Mouse (Mus musculus): ENCODE results near the gene Racgap1. TPM values are rescaled to one million over a fixed set of nuclear protein-coding genes. Genes with fewer than 3 reads are reported as not detected.

The Racgap1 gene
- polyA plus RNA-seq, 1 experiment: 19.2 TPM

DNA sequence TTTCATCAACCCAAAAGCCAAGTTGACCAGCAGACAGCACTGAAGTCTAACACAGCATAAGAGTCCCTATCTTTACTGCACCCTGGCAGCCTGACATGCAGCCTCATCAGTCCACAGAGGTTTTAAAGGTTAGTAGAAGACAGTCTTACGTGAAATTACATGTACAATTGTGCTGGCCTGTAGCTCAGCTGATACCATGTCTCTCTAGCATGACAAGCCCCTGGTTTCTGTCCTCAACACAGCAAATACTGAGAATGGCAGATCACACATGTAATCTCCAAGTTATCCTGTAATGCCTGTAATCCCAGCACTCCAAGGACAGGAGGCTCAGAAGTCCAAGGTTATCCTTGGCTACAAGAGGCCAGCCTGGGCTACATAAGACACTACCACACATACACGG, 1.2 kb downstream of the Racgap1 start:
- TF ChIP-seq GATA1 (IDR thresholded peaks at IDR 0.05; ENCODE audit: low read length): no peak

GRCm38 (mm10) chr15:99649067-99649761, 2.2 kb downstream of the Racgap1 start:
- no peak for TF ChIP-seq GATA1 (IDR thresholded peaks at IDR 0.05; ENCODE audit: low read length)

DNA sequence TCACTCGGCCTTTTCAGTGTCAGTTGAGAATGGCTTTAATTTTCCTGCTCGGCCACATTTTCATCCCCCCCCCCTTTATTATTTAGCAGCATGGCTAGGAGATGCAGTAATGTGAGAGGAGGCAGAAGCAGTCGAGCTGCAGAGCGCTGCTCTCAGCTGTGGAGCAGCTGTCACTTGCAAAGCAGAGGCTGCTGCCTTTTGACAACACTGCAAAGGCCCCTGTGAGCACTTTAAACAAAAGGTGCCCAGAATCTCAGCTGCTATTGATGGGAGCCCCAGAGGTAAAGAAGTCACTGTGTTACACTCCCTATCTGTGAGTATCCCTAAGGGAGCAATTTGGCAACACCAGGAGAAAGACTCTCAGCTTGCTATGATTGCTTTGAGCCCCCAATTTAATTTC, 3.1 kb downstream of the Racgap1 start:
- no peak for TF ChIP-seq GATA1 (IDR thresholded peaks at IDR 0.05; ENCODE audit: low read length)

DNA sequence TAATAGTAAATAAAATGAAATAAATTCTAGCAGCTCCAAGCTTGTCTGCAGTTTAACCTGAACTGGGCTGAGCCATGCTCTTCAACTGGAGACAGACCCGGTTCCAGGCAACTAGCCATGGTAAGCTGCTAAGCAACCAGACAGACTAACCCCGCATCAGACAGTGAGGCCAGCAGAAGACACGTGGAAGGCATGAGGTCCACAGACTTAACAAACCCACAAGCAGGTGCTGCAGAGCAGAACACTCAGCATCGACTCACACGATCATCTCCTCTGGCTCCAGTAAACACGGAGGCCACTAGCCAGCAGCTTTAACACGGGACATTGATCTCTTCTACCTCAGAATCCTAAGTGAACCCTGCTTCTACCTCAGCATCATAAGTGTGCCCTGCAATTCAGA, 6.7 kb downstream of the Racgap1 start:
- no peak for TF ChIP-seq GATA1 (IDR thresholded peaks at IDR 0.05; ENCODE audit: low read length)

DNA sequence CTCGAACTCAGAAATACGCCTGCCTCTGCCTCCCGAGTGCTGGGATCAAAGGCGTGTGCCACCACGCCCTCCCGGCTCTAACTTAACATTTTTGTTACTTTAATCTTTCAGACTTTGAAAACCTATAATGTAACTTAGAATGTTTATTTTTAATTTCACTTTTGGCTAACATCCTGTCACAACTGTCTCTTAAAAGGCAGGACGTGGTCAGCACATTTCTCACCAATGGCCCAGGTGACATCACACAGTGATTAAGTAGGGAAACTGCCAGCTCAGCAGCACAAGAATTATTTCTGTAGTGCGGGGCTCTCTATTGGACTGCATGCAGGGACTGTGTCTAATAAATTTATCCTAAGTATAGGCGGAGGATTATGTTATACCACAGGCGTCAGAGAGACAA, 7.6 kb downstream of the Racgap1 start:
- TF ChIP-seq GATA1 (IDR thresholded peaks at IDR 0.05; ENCODE audit: low read length): no peak

DNA sequence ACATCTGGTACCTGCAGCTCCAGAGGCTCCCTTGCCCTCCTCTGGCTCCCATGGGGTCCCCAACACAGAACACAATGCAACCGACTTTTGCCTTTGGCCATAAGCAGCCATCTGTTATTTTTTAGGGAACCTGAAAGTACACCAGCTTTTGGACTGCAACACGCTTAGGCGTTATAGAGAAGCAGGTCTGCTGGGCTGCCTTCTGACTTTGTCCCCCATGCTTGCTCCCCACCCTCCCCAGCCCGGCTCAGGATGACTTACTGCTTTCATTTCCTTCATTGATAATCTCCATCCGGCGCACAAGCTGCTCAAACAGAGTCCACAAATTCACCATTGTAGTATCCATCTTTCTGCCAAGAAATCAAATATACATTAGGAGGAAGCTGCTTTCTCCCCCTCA, 8.8 kb downstream of the Racgap1 start:
- TF ChIP-seq GATA1 (IDR thresholded peaks at IDR 0.05; ENCODE audit: low read length): no peak

DNA sequence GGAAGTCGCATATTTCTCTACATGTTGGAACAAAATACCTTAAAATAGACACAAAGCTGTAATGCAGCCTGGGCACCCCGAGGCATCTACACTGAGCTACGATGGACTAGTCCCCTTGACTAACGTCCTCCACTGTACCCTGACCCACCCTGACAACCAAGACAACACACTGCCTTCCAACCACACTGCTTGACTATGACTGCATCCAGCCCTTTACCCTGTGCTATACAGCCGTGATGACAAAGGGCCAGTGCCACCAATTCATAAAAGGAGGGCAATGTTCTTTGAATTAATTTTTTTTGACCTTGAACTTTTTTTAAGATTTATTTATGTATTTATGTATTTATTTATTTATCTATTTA, 13.4 kb downstream of the Racgap1 start:
- TF ChIP-seq GATA1 (IDR thresholded peaks at IDR 0.05; ENCODE audit: low read length): no peak

DNA sequence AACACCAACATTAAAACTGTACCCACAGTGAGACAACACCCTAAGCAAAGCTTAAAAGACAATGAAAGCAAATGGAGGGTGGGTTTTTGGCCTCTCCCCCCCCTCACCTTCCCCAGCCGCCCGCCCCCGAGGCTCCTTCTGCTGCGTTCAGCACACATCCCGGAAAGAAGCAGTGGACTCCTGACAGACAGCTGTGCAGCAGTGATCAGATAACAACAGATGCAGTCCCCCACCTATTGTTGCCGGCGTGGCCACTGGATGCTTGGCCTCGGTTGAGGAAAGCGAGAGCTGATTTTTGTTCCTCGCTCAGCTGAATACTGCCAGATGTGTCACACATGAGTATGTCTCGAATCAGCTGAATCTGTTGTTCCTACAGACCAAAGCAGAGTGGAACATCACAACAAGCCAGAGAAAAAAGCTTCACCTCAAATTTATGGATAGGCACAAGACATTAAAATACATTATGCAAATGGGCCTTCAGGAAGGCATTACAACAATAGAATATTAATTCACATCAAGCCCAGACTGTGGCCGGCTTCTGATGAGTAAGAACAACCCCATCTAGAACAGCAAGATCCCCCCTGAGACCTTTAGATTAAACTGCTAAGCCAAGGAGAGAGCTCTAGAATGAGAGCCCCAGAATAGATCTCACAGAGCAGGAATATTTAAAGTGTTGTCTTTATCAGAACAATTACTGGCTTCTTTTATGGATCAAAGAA, 13.9 kb downstream of the Racgap1 start:
- no peak for TF ChIP-seq GATA1 (IDR thresholded peaks at IDR 0.05; ENCODE audit: low read length)

- no peak for TF ChIP-seq GATA1 (IDR thresholded peaks at IDR 0.05; ENCODE audit: low read length)
Observed at GRCm38 (mm10) chr15:99634702-99635101, 16.8 kb downstream of the Racgap1 start.

DNA sequence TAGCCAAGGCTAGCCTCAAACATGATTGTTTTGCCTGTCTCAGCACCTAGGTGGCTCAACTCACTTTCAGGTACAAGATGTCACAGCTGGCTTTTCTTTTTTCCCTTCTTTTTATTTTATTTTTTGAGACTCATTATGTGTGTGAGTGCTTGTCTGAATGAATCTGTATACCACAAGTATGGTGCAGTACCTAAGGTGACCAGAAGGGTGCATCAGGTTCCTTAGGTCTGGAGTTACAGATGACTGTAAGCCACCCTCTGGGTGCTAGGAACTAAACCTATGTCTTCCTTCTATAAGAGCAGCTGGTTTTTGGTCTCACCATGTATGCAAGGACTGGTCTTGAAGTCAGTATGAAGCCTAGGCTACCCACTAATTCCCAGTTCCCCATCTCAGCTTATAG, 19.8 kb downstream of the Racgap1 start:
- TF ChIP-seq GATA1 (IDR thresholded peaks at IDR 0.05; ENCODE audit: low read length): no peak

DNA sequence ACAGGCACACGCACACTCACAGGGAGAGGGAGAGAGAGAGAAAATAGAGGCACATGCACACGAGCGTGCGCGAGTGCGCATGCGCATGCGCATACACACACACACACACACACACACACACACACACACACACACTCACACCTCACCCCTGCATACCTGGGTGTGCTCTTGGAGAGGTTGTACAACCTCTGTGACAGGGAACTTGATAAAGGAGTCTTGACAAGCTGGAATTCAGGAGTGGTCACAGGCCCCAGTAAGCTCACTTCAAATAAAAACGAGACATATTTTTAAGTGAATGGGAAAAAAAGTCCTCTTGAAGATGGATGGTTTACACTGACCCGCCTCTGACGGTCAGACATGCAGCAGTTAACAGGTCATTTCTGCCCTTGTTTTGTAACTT, 29.4 kb downstream of the Racgap1 start:
- no peak for TF ChIP-seq GATA1 (IDR thresholded peaks at IDR 0.05; ENCODE audit: low read length)

- TF ChIP-seq GATA1 (IDR thresholded peaks at IDR 0.05; ENCODE audit: low read length): no peak
Observed at GRCm38 (mm10) chr15:99619821-99620220, 31.6 kb downstream of the Racgap1 start.

DNA sequence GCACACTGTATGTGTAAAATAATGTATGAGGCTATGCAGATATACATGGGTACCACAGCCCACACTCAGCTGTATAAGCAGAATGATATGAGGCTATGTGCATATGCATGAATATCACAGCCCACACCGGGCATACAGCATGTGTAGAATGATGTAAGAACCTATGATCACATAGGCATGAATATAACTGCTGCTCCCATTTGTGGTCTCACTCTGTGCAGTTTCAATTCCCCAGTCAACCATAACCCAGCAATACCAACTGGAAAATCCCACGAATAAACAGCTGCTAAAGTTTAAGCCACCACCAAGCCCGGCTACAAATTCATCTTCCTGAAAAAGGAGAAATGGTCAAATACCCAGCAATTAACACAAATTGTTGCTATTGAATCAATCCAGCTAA, 32.9 kb downstream of the Racgap1 start:
- TF ChIP-seq GATA1 (IDR thresholded peaks at IDR 0.05; ENCODE audit: low read length): no peak

DNA sequence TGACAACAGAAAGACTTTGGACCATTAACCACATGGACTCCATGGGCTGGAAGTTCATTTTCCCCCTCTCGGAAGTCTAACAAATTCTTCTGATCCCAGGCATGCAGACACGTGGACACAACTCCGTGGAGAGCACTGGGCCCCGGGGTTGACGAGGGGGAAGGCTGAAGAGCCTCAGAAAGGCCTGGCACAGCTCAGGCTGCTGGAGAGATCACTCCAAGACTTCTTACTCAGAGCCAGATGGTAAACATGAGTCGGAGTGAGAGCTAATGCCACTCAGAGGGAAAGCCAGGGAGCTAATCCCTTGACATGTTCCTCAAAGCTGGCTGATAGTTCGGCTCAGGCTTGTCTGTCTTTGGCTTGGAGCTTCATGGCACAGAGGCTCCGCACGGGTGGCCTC, 36.2 kb downstream of the Racgap1 start:
- no peak for TF ChIP-seq GATA1 (IDR thresholded peaks at IDR 0.05; ENCODE audit: low read length)

- TF ChIP-seq GATA1 (IDR thresholded peaks at IDR 0.05; ENCODE audit: low read length): no peak
Observed at GRCm38 (mm10) chr15:99614753-99615152, 36.7 kb downstream of the Racgap1 start.

- no peak for TF ChIP-seq GATA1 (IDR thresholded peaks at IDR 0.05; ENCODE audit: low read length)
Observed at GRCm38 (mm10) chr15:99614273-99614672, 37.2 kb downstream of the Racgap1 start.

- no peak for TF ChIP-seq GATA1 (IDR thresholded peaks at IDR 0.05; ENCODE audit: low read length)
Observed at GRCm38 (mm10) chr15:99611563-99611962, 39.9 kb downstream of the Racgap1 start.

All from G1E-ER4 (cell line).